Mouse (Mus musculus) kidney, postnatal 0 days (tissue): ENCODE measurements at regions not wholly inside any gene's neighbourhood (a gene's known extent, or its start where the extent isn't known, plus 50 kb on each side); places are given as distances from the start of the nearest gene placed in this dataset.

ENCODE experiments used
- ATAC-seq: fragments of 200-750 bp; cut with Nextera tagmentation; replicated peaks from 2 replicates; pipeline ENCODE4 v1.8.0; 2017; ENCODE audit warnings: low read depth, moderate number of reproducible peaks, moderate TSS enrichment, moderate library complexity; ENCODE audit not compliant: low FRiP score
- DNase-seq: peaks from one replicate; pipeline ENCODE4 v3.0.0-alpha.2; 2016; ENCODE audit warnings: low spot score
- H3K27ac ChIP-seq: fragments of 300-500 bp; sonication (generic); 2 replicates; pipeline ENCODE4 v1.5.1; 2014; ENCODE audit warnings: mild to moderate bottlenecking
- H3K27me3 ChIP-seq: fragments of 300-500 bp; sonication (generic); 2 replicates; pipeline ENCODE4 v1.6.1; 2014; ENCODE audit warnings: low read length, mixed read lengths; ENCODE audit not compliant: insufficient read depth
- H3K36me3 ChIP-seq: fragments of 300-500 bp; sonication (generic); 2 replicates; pipeline ENCODE4 v1.6.1; 2014; ENCODE audit warnings: low read length, mixed read lengths; ENCODE audit not compliant: insufficient read depth
- H3K4me1 ChIP-seq: fragments of 300-500 bp; sonication (generic); replicated peaks from 2 replicates; pipeline ENCODE4 v1.6.1; 2014; ENCODE audit warnings: antibody characterized with exemption, low read length, mixed read lengths; ENCODE audit not compliant: insufficient read depth
- H3K4me2 ChIP-seq: fragments of 300-500 bp; sonication (generic); 2 replicates; pipeline ENCODE4 v1.6.1; 2014; ENCODE audit warnings: mild to moderate bottlenecking, low read length, moderate library complexity, mixed read lengths
- H3K4me3 ChIP-seq: fragments of 300-500 bp; sonication (generic); replicated peaks from 2 replicates; pipeline ENCODE4 v1.5.1; 2014; ENCODE audit warnings: low read depth, low read length
- H3K9ac ChIP-seq: fragments of 300-500 bp; sonication (generic); 2 replicates; pipeline ENCODE4 v1.6.1; 2014; ENCODE audit warnings: low read depth, low read length
- H3K9me3 ChIP-seq: fragments of 300-500 bp; sonication (generic); replicated peaks from 2 replicates; pipeline ENCODE4 v1.6.1; 2016; ENCODE audit warnings: low read length, inconsistent platforms, mixed read lengths
- CTCF ChIP-seq: IDR thresholded peaks from 2 replicates; pipeline ENCODE4 v1.5.1; 2016; ENCODE audit warnings: antibody characterized with exemption, low read depth, mild to moderate bottlenecking, moderate library complexity
- WGBS: fragments of 180-500 bp; shearing (Covaris S2); extraction: QIAGEN DNeasy Blood & Tissue Kit; methylation state at CpG from one replicate; pipeline ENCODE4 v1.1.7; 2014; 5-methylcytosine and 5-hydroxymethylcytosine counted together

- Histone ChIP-seq H3K4me3 (no peak overlapping the region), H3K27ac (no peak overlapping the region), H3K4me1 (no peaks in the 10 kb centered on the region), H3K36me3 (no peaks in the 10 kb centered on the region), H3K27me3 (no peaks in the 10 kb centered on the region), H3K9me3 (no peaks in the 10 kb centered on the region), H3K4me2 (no peak overlapping the region), H3K9ac (no peak overlapping the region)
- no peak for TF ChIP-seq CTCF
- ATAC-seq (peak; percentile 29; the same call in 1 of the 2 replicates), DNase-seq (peak; percentile 85)
- 22% methylated on average over 7 of the region's 7 CpGs for WGBS
Observed at GRCm38 (mm10) chr13:100950348-100951184, 117.3 kb upstream of the Slc30a5 start.

- TF ChIP-seq CTCF: no peak
- H3K4me1 ChIP-seq: no peaks in the 10 kb centered on the region
- H3K9me3 ChIP-seq: no peaks in the 10 kb centered on the region
- H3K9ac ChIP-seq: no peak overlapping the region
- 22% methylated on average over 5 of the region's 5 CpGs for WGBS
- no peaks in the 10 kb centered on the region for H3K36me3 ChIP-seq
- DNase-seq: peak; percentile 73
- no peak overlapping the region for H3K27ac ChIP-seq
- no peaks in the 10 kb centered on the region for H3K27me3 ChIP-seq
- H3K4me3 ChIP-seq: no peak overlapping the region
- ATAC-seq: no peak; the same call in 1 of the 2 replicates
- H3K4me2 ChIP-seq: no peak overlapping the region
Observed at GRCm38 (mm10) chr13:100943206-100943848, 110.1 kb upstream of the Slc30a5 start.

- TF ChIP-seq CTCF: no peak
- no peaks in the 10 kb centered on the region for H3K27me3 ChIP-seq
- DNase-seq (no peak), ATAC-seq (no peak)
- no peaks in the 10 kb centered on the region for H3K36me3 ChIP-seq
- no peak overlapping the region for H3K27ac ChIP-seq
- H3K4me2 ChIP-seq: no peak overlapping the region
- H3K4me1 ChIP-seq: no peaks in the 10 kb centered on the region
- H3K9me3 ChIP-seq: no peaks in the 10 kb centered on the region
- H3K4me3 ChIP-seq: no peak overlapping the region
- no peak overlapping the region for H3K9ac ChIP-seq
- WGBS: 78% methylated on average over 13 of the region's 13 CpGs
Observed at GRCm38 (mm10) chr13:100940791-100941190, 107.6 kb upstream of the Slc30a5 start.

- TF ChIP-seq CTCF: peak; percentile 87
- 0 out of 2 replicates have a peak, but pooled peaks have one; percentile 25 for ATAC-seq
- WGBS: 54% methylated on average over 4 of the region's 4 CpGs
- no peak overlapping the region for H3K9ac ChIP-seq
- no peak overlapping the region for H3K27ac ChIP-seq
- H3K4me2 ChIP-seq: no peak overlapping the region
- peak; percentile 85 for DNase-seq
- H3K27me3 ChIP-seq: no peaks in the 10 kb centered on the region
- H3K4me3 ChIP-seq: no peak overlapping the region
- no peaks in the 10 kb centered on the region for H3K9me3 ChIP-seq
- no peaks in the 10 kb centered on the region for H3K4me1 ChIP-seq
- no peaks in the 10 kb centered on the region for H3K36me3 ChIP-seq
Observed at GRCm38 (mm10) chr13:100939677-100940076, 106.5 kb upstream of the Slc30a5 start.

- H3K36me3 ChIP-seq: no peaks in the 10 kb centered on the region
- no peaks in the 10 kb centered on the region for H3K4me1 ChIP-seq
- H3K9me3 ChIP-seq: no peaks in the 10 kb centered on the region
- H3K27me3 ChIP-seq: no peaks in the 10 kb centered on the region
- H3K4me2 ChIP-seq: no peak overlapping the region
- H3K4me3 ChIP-seq: no peak overlapping the region
- TF ChIP-seq CTCF: no peak
- H3K27ac ChIP-seq: no peak overlapping the region
- DNase-seq: no peak
- no peak for ATAC-seq
- 83% methylated on average over 8 of the region's 8 CpGs for WGBS
- no peak overlapping the region for H3K9ac ChIP-seq
Observed at GRCm38 (mm10) chr13:100933265-100933664, 100.0 kb upstream of the Slc30a5 start.

- Histone ChIP-seq H3K4me1 (no peaks in the 10 kb centered on the region), H3K4me3 (no peak overlapping the region), H3K27me3 (no peaks in the 10 kb centered on the region), H3K36me3 (no peaks in the 10 kb centered on the region), H3K4me2 (no peak overlapping the region), H3K9me3 (no peaks in the 10 kb centered on the region), H3K9ac (no peak overlapping the region), H3K27ac (no peak overlapping the region)
- DNase-seq (no peak), ATAC-seq (no peak)
- WGBS: 73% methylated on average over 2 of the region's 2 CpGs
- TF ChIP-seq CTCF: no peak
Observed at GRCm38 (mm10) chr13:100899566-100899965, 66.3 kb upstream of the Slc30a5 start.
